Mouse (Mus musculus): ENCODE results near the gene Ncs1.

Gene Ncs1

DNA sequence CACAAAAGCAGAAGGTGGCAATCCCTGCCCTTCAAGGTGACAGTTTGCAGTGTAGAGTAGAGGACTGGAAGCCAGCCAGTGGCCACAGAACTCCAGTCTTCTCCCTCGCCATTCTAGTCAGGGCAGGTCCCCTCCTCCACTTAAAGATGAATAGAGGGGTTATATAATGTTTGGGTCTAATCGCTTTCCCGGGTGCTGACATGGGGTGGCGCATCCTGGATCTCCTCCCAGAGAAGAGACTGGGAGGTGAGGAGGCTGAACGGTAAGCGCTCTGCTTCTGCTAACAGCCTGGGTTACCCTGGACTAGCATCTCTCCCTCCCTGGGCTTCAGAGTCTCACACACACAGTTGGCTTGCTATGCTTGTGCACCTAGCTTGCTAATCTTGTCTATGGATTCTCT, 32.2 kb downstream of the Ncs1 start:
- DNase-seq (ENCODE audit: low spot score in 2 of 2) = no peak

DNA sequence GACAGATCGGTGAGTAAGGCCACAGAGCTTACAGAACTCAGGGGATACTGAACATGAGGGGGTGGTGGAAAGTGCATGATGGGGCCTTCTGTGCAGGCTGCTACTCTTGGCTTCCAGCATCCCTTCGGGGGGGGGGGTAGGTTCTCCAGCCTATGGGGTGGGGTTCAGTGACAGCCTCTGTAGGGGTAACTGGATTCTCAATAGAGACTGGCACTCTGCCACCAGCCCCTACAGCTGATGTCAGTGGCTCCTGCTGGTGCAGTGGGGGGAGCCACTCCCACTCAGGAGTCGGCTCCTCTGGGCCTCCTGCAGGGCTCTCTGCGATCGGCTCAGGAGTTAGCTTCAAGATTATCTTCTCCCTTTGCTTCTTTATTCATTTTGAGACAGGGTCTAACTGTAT, 32.9 kb downstream of the Ncs1 start:
- DNase-seq (ENCODE audit: low spot score in 2 of 2) = no peak

DNA sequence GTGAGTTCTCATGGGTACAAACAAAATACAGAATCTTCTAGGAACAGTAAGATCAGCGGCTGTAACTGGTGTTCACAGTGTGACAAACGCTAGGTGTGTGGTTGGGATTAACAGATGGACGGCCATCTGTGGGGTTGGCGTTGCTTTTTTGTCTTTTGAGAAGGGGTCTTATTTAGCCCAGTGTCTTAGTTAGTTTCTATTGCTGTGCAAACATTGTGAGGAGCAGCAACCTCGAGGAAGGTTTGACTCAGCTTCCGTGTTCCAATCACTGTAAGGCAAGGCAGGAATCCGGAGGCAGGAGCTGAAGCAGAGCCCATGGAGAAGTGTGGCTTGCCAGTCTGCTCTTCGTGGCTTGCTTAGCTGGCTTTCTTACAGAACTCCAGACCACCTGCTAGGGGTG, 35.5 kb downstream of the Ncs1 start:
- no peak for DNase-seq (ENCODE audit: low spot score in 2 of 2)

DNA sequence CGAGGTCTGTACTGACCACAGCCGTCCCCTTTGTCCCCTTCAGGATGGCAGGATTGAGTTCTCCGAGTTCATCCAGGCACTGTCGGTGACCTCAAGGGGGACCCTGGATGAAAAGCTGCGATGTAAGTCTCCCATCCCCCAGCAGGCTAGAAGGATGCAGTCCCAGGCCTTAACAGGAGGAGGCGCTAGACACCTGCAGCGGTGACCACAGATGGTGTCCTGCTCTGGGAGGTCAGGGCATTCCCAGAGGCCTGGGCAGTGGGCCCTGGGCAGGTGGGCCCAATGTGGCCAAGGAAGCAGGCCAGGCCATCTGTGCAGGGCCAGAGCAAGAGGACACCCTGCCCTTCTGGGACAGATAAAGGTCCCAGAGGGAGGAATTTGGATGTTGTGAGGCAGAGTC, 36.6 kb downstream of the Ncs1 start:
- no peak for DNase-seq (ENCODE audit: low spot score in 2 of 2)

DNA sequence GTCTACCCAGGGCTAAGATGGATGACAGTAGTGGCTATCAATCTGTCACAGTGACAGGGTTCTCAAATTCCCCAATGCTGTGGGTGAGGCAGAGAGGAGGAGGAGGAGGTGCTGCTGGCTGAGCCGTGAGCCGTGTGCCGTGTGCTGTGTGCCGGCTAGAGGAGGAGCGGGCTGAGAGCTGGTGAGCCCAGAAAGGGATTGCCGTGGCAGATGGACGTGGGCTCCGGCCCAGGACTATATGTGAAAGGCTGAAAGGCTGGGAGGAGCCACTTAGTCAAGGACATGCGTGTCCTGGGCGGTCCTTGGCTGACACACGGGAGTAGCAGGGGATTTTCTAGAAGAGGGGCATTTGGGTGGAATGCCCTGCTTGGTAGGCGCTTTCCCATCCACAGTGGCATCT, 37.3 kb downstream of the Ncs1 start:
- DNase-seq (ENCODE audit: low spot score in 2 of 2) = no peak

DNA sequence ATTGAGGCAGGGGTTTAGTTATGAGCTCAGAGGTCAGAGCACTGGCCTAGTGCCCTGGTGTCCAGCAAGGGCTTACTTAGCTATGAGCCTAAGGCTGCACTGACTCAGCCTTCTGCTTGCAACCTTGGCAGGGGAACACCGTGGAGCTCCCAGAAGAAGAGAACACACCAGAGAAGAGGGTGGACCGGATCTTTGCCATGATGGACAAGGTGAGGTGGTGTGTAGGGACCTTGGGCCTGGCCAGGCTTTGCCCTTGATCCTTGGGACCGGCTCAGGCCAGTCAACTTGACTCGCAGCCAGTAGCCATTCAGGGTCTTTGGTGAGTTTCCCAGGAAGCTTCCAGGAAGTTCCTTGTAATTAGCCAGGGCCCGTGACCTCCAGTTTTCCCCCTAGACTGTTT, 38.9 kb downstream of the Ncs1 start:
- DNase-seq (ENCODE audit: low spot score in 2 of 2) = no peak

DNA sequence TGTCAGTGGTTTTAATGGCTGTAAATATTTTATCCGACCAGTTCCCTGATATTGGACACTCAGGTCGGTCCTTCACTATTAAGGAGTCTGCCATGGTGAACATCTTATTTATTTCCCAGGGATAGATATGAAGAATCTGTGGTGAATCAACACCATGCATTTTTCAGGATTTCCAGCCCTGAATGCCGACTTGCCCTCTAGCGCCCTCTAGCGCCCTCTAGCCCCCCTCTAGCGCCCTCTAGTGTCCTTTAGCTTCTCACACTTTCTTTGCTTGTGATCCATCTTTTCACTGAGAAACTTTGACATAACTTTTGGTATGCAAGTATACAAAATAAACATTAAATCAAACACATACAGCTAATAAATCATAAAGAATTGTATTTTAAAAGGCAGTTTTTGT, 45.8 kb downstream of the Ncs1 start:
- no peak for DNase-seq (ENCODE audit: low spot score in 2 of 2)

DNA sequence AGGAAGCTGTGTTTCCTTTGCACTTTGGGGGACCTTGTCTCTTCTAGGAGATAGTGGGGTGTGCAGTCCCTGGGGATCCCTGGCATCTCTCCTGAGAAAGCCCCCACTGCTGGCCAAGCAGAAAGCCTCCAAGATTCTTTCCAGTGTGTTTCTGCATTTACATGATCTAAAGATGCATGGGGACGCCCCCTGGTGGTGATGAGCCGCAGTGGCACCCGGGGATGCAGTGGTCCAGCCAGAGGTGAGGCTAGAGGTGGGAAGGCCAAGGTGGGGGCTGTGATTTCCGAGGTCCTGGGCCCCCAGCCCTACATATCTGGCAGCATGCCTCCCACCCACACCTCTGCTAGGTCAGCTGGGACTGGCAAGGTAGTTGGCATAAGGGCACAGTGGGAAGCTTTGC, 49.4 kb downstream of the Ncs1 start:
- DNase-seq (ENCODE audit: low spot score in 2 of 2) = peak; percentile 40 to 62

DNA sequence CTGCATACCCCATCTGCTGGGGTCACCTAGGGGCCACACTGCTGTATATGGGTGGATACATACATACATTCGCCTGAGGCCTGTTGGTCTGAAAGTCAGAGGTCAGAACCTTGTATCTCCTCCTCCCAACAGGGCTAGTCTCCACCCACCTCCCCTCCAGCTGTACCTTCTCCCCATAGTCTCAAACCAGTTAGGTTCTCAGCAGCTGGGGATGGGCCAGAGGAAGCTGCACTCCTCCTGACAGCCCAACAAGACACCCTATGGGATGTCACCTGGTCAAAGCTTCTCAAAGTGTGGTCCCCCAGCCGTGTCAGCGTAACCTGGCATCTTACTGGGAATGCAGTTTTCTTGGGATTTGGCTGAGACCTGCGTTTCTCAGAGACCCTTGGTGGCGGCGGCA, 50.8 kb downstream of the Ncs1 start:
- no peak for DNase-seq (ENCODE audit: low spot score in 2 of 2)

DNA sequence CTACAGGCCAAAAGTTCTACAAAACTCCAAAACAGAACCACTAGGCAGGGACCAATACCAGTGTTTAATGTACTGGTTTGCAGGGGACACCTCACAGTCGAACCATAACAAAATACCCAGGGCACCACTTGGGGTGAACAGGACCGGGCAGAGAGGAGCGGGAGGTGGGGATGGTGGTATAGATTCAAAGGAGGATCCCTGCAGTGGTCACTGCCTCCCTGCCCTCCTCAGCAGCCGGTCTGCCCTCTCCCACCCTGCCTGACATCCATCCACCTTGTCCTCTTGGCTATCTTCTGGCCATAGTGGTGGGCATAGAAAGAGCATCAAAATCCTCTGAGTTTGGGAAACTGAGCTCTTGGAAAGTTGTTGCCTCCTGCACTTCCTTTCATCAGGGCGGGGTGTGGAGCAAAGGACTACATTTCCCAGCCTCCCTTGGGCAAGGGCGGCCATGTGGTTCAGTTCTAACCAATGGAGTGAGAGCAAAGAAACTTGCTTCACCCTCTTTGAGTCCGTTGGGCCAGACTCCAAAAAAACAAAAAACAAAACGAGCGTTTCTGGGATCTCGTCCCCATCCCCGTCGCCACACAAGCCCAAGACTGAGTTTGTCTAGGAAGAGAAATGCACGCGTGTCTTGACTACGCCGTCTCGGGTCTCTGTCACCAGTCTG, 52.1 kb downstream of the Ncs1 start:
- peak; percentile 70 to 79 for DNase-seq (ENCODE audit: low spot score in 2 of 2)

DNA sequence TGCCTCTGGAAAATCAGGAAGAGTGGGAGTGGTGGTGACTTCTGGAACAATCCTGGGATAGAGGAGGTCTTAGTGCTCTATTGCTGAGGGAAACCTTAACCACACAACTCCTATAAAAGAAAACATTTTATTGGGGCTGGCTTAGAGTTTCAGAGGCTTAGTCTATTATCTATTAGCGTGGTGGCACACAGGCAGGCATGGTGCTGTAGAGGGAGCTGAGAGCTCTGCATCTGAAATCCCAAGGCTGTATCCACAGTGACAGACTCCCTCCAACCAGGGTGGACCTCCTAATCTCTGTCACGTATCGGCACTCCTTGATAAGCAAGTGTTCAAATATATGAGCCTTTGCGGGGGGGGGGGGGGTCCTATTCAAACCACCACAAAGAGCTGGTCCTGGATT, 53.2 kb downstream of the Ncs1 start:
- no peak for DNase-seq (ENCODE audit: low spot score in 2 of 2)

DNA sequence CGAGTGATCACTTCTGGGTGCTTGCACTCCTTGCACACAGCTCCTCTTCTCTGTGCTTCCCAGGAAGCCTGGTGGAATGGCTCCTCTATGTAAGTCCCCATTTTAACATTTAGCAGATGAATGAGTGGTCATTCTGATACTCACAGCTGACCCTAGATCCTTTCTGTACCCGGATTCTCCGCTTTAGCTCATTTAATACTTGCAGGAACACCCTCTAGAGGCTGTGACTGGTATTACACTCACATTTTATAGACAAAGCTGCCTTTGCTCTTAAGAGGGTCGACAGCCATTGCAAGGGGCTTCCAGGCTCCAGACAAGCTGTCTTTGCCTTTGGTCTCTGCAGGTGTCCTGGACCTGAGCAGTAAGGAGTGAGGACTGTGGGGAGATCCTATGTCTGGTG, 53.6 kb downstream of the Ncs1 start:
- DNase-seq (ENCODE audit: low spot score in 2 of 2) = no peak

DNA sequence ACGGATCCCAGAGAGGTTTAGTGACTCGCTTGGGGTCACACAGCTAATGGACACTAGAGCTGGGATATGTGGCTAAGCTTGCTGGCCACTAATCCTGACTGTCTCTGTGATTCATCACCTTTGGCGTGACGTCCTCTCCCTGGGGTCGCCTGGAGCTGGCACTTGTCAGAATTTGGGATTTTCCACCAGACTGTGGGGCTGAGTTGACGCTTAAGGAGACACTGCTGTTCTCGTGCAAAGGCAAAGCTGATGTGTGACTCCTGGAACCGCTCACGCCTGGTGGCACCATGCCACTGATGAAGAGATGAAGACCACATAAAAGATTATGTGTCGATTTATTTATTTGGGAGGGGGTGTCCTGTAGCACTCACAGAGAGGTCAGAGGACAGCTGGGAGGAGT, 54.4 kb downstream of the Ncs1 start:
- DNase-seq (ENCODE audit: low spot score in 2 of 2) = no peak

DNA sequence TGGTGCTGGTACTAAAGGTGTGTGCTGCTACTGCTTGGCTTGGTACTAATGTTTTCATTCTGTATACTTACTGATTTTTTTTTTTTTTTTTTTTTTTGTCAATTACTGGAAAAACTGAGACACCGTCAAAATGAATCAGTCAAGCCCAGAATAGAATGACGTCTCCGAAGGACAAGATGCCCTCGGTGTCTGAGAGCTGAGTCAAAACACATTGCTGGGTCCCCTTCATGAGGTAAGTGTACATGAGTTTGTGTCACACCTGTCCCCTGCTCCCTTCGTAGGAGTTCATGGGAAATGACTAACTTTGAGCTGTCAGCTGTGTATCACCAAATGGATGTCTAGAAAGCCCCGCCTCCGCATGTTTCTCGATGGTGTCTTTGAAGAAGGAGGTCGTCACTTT, 57.6 kb downstream of the Ncs1 start:
- no peak for DNase-seq (ENCODE audit: low spot score in 2 of 2)

DNA sequence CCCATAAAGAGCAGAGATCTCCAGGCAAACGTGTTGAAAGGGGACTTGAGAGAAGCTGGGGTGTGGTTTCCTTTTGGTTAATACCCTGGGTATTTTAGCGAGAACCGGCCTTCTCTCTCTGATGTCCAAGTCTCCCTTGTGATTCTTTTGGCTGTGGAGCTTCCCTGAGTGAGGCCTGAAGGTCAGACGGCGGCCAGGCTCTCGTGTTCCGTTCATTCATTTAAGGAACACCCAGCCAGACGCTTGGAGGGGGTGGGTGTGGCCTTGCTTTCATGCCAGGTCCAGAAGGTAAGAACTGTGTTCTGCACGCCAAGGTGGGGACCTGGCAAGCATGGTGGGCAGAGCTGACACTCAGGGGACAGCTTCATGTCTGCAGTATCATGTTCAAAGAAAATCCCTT, 58.6 kb downstream of the Ncs1 start:
- DNase-seq (ENCODE audit: low spot score in 2 of 2) = peak; percentile 53 to 54

DNA sequence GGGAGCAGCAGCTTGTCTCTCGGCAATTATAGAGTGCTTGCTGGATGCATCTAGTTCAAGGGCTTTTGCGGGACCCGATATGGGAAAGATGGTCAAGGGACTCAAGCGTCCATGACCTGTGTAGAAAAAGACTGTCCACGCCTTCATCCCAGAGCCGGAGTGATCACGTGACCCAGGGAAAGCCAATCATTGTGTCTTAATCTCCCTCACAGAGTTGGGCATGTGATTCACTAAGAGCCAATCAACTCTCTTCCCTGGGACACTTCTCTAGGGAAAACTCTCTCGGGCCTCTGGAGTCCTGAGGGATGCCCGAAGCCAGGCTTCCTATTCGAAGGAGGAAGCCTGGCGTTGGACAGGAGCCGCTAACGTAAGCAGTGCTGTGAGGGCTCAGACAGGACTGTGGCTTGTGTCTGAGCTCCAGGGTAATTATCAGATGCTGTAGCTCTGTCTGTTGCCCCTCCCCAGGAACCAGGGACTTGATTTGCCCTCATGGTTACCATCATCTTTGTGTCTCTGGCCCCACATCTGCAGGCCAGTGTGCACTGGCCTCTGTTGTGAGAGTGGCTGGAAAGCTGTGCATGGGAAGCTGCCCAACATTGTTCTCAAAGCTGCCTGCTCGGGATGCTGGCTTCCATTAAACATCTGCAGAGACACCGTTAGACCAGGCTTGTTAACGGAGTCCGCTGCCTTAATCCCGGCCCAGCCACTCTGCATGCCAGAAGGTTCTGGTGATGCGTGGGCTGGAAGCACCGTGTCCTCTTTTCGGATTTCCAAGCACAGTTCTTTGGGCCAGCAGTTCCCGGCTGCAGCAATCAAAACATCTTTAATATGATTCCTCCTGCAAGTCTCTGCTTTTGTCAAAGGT, 59.4 kb downstream of the Ncs1 start:
- DNase-seq (ENCODE audit: low spot score in 2 of 2) = peak; percentile 42 to 52

DNA sequence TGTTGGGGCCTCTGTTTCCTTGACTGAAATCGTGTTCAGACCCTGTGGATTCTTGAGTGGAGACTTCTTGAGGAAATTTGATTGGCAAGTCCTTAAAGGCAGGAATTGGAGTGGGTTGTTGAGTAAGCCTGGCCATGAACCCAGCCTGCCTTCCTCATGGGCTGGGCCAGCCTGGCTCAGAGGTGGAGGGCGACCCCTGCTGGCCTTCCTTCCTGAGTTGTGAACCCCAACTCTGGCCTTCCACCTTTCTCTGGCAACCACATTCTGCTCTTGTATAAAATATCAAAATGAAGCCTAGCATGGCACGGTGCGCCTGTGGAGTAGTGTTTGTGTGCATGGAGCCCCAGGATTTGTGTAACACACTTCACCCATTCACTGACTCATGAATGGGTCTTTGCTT, 60.1 kb downstream of the Ncs1 start:
- DNase-seq (ENCODE audit: low spot score in 2 of 2) = peak; percentile 14 to 34

DNA sequence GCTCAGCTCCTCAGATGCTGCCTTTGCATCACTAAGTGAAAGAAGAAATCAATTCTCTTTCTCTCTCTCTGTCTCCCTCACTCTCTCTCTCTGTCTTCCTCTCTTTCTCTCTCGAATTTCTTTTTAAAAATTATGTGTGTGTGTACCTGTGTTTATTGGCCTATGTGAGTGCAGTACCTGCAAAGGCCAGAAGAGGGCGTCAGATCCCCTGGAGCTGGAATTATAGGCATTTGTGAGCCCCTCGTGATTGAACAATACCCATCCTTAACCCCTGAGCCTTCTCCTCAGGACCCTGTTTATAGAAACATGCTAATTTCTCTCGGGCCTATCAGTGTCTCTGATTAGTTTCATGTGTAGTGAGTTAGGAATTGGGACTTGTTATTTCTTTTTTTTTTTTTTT, 62.6 kb downstream of the Ncs1 start:
- no peak for DNase-seq (ENCODE audit: low spot score in 2 of 2)

DNA sequence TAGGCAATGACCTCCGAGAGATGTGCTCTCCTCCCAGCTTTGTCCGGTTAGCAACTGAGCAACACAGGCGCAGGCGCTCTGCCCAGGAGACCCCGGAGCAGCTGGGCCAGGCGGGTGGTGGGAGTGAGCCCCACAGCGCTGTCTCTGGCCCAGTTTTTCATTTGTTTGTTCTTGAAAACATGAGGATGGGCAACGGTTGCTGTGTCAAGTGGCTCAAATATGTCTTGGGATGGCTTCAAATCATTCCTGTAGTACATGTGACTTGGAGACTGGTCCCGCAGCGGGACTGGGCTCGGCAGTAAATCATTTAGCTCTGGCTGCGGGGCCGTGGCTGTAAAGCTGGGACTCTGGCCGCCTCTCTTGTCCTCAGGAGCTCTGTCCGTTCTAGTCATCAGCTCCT, 63.9 kb downstream of the Ncs1 start:
- DNase-seq (ENCODE audit: low spot score in 2 of 2) = peak in 1 of 2 experiments; percentile 21

DNA sequence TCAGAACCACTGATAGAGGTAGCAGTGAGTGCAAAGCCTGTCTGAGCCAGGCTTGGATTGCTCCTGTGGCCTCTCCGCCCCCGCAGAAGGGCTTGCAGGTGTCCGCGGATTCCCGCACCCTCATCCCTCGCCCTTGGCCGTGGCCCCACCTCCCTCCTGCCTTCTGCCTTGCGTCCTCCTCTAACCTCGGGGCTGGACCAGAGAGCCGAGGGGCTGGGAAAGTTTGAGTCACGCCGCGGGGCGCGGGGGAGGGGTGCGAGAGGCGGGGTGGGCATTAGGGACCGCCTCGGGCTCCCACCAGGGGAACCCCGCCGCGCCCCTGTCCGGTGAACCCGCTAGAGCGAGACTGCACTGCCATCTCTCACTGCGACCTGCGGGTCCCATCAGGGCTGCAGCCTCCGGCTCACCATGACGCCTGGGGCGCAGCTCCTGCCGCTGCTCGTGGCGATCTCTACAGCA, 68.4 kb downstream of the Ncs1 start, which contains the start of gene Hmcn2:
Gene Hmcn2 (plus strand): TSS at position 409 of the 459 bp plus-strand sequence.
- no peak for DNase-seq (ENCODE audit: low spot score in 2 of 2)

DNA sequence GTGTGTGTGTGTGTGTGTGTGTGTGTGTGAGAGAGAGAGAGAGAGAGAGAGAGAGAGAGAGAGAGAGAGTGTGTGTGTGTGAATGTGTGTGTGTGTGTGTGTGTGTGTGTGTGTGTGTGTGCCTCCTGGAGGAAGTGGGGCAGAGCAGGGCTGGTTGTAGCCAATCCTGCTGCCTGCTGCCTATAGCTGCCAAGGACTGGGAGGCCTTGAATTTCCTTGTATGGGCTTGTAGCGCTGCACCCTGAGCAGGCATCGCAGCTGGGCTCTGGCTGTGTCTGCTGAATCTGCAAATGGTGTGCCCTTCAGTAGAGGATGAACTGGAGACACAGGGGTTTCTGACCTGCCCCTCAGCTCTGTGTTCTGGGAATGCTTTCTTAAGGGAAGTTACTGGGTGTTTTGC, 72.5 kb downstream of the Ncs1 start:
- DNase-seq (ENCODE audit: low spot score in 2 of 2) = no peak

DNA sequence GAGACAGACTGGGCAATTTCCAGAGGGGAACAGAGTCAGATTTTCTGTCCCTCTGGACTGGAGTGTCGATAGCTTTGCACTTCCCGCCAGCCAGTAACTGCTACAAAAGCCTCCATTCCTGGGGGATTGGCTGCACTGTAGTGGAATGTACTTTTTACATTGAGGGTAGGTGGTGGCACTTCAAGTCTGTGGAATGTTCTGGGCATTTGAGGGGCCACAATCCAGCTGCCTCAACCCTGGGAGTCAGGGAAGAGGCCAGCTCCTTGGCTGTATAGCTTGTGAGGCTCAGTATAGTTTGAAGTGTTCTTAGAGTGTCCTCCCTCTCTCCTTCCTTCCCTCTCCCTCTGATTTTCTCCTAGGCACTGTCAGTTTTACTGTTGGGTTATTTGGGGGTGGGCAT, 73.6 kb downstream of the Ncs1 start:
- DNase-seq (ENCODE audit: low spot score in 2 of 2) = no peak

DNA sequence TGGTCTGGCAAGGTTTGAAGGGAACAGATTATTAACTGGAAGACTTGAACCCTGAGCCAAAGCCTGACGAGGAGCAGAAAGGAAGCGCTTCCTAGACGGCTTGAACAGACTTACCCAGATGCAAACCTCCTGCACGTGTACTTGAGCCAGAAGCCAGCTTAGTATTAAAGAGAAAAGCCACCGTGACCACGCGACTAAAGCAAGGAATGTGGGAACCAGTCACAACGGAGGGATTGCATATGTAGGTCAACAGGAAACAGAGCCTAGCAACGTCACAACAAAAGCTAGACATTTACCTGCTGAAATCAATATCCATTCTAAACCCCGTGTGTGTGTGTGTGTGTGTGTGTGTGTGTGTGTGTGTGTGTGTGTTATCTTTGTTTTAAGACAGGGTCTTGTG, 81.6 kb downstream of the Ncs1 start:
- no peak for DNase-seq (ENCODE audit: low spot score in 2 of 2)

Measured in heart, adult 9 months (tissue).